Mouse (Mus musculus): ENCODE results near the gene Sac3d1.
"Not testable (repeated sequence)": the region's sequence is repeated elsewhere in the genome, so short reads cannot be mapped to it uniquely, and the experiment has no call there.

Sac3d1 gene

DNA sequence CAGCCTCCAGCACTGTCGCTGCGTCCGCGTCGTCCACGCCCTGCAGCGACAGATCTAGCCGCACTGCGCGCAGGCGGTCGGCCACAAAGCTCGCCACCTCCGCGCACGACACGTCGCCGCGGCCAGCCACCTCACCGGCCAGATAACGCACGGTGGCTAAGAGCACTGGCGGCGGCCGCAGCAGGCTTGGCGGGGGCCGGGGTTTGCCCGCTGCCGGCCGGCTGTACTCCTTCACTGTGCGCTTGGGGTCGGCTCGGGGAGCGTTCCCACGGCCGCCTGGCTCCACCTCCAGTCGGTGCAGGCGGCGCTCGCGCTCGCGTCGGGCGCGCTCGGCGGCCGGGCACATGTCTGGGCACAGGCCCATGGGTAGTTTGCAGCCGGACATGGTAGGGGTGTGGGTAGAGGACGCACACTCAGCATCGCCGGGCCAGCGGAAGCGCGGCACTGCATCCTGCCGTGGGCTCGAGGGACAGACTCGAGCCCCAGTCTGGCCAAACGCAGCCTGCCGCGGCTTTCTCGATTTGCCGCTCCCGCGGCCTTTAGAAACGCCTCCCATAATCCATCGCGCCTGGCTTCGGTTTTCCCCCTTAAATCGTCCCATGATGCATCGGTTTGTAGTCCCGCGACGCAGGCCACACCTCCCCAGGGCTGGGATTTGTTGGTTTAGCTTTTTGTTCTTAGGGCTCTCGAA, at the start of gene Sac3d1:
Gene Sac3d1 (minus strand): TSS at position 665 of the 691 bp plus-strand sequence.
- DNase-seq: peak; percentile 93 to 94

DNA sequence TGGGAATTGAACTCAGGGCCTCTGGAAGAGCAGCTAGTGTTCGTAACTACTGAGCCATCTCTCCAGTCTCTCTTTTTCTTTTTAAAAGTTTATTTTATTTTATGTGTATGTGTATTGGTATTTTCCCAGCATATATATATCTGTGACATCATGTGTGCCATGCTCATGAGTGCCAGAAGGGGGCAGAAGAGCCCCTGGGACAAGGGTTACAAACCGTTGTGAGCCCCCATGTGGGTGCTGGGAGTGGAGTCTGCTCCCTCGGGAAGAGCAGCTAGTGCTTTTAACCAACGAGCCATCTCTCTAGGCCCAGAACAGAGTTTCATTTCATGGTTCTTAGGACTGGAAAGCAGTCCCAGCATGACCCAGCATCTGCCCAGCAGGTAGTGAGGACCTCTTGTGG, 48.3 kb upstream of the Sac3d1 start:
- DNase-seq: no peak

DNA sequence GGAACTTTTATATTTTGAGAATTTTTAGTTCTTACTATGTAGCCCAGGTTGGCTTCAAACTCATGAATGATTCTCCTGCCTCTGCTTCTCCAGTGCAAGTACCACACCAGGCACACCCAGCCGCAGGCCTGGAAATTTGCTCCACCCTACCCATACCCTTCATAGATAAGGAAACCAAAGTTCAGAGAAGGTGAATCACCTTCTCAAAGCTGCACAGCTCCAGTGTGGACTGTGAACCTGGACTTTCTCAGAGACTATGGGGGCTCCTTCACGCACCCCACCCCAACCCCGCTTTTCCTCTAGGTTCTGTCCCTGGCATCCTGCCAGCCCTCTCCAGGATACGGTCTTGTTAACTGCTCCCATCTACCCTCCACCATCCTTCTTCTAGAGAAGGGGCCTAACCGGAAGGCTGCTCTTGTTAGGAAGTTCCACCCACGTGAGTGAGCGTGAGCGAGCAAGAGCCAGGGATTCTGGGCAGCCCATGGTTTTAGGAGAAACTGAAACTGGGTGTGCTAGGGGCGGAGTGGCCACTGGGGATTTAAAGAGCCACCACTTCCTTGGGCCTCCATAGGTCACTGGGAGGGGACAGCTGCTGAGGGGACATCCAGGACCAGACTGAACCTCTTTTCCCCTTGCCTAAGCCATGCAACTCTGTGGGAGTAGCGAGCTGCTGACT, 45.6 kb upstream of the Sac3d1 start:
- DNase-seq: peak; percentile 58 to 74

- no peak for DNase-seq
Measured at GRCm38 (mm10) chr19:6157220-6157619, 38.8 kb upstream of the Sac3d1 start.

GRCm38 (mm10) chr19:6156372-6156771, 37.9 kb upstream of the Sac3d1 start:
- peak; percentile 60 to 85 for DNase-seq

DNA sequence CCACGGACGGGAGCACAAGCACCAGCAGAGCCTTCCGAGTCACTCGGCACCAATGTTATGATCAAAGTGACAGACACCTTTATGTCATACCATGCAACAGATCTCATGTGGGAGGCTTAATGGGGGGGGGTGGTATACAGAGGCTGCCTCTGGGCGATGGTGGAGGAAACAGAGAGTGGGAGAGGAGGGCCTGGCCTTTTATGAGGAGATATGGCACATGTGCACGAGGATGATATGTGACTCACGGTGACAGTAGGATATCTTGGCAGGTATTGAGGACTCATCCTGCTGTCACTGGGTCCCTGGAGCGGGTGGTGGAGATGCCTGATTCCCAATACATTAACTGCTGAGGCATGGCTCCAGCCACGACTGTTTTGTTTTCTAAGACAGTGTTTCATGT, 36.7 kb upstream of the Sac3d1 start:
- no peak for DNase-seq

DNA sequence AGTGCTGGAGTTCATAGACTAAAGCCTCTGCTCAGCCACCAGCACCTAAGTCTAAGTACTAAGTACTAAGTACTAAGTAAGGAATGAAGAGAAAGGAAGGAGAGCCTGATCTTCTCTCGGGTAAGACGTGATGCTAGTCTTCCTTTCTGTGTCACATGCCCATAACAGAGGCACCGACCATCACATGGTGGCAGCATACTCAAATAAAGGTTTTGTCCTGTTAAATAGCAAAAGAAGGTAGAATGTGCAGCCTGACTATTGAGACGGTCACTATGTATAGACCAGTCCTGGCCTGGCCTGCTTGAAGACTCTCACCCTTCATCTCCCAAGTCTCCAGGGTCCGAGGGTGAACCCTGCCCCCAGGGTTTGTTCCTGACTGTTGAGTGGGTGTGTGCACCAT, 26.4 kb upstream of the Sac3d1 start:
- no peak for DNase-seq

GRCm38 (mm10) chr19:6141394-6141749, 22.9 kb upstream of the Sac3d1 start, which contains the start of gene Arl2:
Gene Arl2 (minus strand): TSS chr19:6141548.
- DNase-seq: peak; percentile 88 to 90

GRCm38 (mm10) chr19:6140678-6141393, 22.4 kb upstream of the Sac3d1 start, which contains the start of gene Batf2:
Gene Batf2 (plus strand): TSS chr19:6140983.
- DNase-seq: peak; percentile 91 to 96

GRCm38 (mm10) chr19:6140374-6140677, 21.9 kb upstream of the Sac3d1 start:
- no peak for DNase-seq

DNA sequence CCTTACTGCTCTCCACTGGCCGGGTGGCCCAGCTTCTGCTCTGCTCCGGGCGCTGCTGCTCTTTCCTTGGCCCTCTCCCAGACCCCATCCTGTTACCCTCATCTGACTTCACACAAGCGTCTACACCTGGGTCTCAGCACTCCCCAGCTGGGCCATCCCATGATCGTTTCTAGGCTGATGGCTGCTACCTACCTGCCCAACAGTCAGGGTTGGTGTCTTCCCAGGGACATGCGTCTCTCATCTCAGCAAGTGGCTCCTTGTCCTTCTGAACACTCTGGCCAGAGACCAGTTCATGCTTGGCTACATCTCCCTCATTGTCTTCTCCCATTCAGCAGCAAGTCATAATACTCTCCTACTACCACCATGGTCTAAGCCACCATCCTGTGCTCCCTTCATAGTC, 21.3 kb upstream of the Sac3d1 start:
- no peak for DNase-seq

- DNase-seq: no peak
Measured at GRCm38 (mm10) chr19:6136397-6136796, 17.9 kb upstream of the Sac3d1 start.

DNA sequence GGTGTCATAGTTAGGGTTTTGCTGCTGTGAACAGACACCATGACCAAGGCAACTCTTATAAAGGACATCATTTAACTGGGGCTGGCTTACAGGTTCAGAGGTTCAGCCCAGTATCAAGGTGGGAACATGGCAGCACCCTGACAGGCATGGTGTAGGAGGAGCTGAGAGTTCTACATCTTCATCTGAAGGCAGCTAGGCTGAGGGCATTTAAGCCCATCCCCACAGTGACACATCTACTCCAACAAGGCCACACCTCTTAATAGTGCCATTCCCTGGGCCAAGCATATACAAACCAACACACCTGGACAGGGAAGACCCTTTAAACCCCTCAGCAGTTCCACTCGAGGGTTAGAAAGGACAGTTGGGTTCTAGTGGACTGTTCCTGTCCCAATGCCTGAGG, 14.7 kb upstream of the Sac3d1 start:
- DNase-seq: not testable (repeated sequence)

- no peak for DNase-seq
Measured at GRCm38 (mm10) chr19:6132171-6132827, 13.8 kb upstream of the Sac3d1 start.

- not testable (repeated sequence) for DNase-seq
Measured at GRCm38 (mm10) chr19:6130414-6131128, 12.1 kb upstream of the Sac3d1 start.

- peak; percentile 99 for DNase-seq
Measured at GRCm38 (mm10) chr19:6127760-6128341, 9.4 kb upstream of the Sac3d1 start, which contains the start of gene Snx15. Gene Snx15 (minus strand): TSS chr19:6128304.

GRCm38 (mm10) chr19:6126789-6127580, 8.5 kb upstream of the Sac3d1 start:
- DNase-seq: no peak

DNA sequence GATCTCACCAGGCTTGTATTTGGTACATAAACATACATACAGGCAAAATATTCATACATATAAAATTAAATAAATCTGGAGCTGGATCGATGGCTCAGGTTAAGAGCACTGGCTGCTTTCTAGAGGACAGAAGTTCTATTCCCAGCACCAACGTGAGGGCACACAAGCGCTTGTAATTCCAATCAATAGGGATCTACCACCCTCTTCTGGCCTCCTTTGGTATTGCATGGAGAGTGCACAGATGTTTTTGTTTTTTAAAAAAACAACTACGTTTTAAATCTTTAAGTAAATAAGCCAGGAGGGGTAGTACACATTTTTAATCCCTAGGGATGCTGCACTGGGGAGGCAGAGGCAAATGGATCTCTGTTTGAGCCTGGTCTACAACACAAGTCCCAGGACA, 7.8 kb upstream of the Sac3d1 start:
- peak in 1 of 2 experiments; percentile 84 for DNase-seq

- DNase-seq: no peak
Measured at GRCm38 (mm10) chr19:6124898-6125297, 6.4 kb upstream of the Sac3d1 start.

- DNase-seq: no peak
Measured at GRCm38 (mm10) chr19:6123330-6123729, 4.9 kb upstream of the Sac3d1 start.

DNA sequence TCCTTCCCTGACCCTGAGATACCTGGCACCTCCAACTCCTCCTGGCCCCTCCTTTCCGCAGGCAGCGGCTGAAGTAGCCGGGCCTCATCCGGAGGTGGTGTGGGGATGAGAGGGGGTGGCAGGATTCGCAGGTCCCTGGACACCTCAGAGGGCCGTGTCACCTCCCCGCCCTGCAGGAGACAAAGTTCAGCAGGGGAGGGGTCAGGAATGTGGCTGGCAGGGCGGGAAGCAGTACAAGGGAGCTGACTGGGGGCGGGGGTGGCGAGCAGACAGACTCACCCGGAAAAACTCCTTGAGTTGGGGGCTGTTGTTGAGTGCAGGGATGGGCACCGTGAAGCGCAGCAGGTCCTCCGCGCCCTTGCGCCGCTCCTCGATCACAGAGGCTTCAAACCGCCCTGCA, 3.3 kb upstream of the Sac3d1 start:
- peak in 1 of 2 experiments; percentile 54 for DNase-seq
